Mouse (Mus musculus) liver, embryonic 15.5 days (tissue): Measurements from ENCODE around the gene Akap13. TPM values are rescaled to one million over a fixed set of nuclear protein-coding genes. Genes with fewer than 3 reads are reported as not detected.

ENCODE experiments used
- ATAC-seq: fragments of 200-750 bp; cut with Nextera tagmentation; 2 replicates; pipeline ENCODE4 v1.8.0; 2017; ENCODE audit warnings: moderate number of reproducible peaks, mild to moderate bottlenecking, moderate library complexity; ENCODE audit not compliant: insufficient read depth
- H3K27ac ChIP-seq: fragments of 300-500 bp; sonication (generic); replicated peaks from 2 replicates; pipeline ENCODE4 v1.5.1; 2015; ENCODE audit warnings: mild to moderate bottlenecking, inconsistent platforms
- H3K27me3 ChIP-seq: fragments of 300-500 bp; sonication (generic); 2 replicates; pipeline ENCODE4 v1.6.1; 2015; ENCODE audit warnings: mild to moderate bottlenecking, inconsistent platforms
- H3K36me3 ChIP-seq: fragments of 300-500 bp; sonication (generic); replicated peaks from 2 replicates; pipeline ENCODE4 v1.6.1; 2015; ENCODE audit warnings: moderate library complexity, mild to moderate bottlenecking, inconsistent platforms
- H3K4me1 ChIP-seq: fragments of 300-500 bp; sonication (generic); replicated peaks from 2 replicates; pipeline ENCODE4 v1.6.1; 2015; ENCODE audit warnings: inconsistent platforms
- H3K4me2 ChIP-seq: fragments of 300-500 bp; sonication (generic); 2 replicates; pipeline ENCODE4 v1.6.1; 2015; ENCODE audit warnings: moderate library complexity, mild to moderate bottlenecking, inconsistent platforms
- H3K4me3 ChIP-seq: fragments of 300-500 bp; sonication (generic); replicated peaks from 2 replicates; pipeline ENCODE4 v1.5.1; 2015; ENCODE audit warnings: mild to moderate bottlenecking, inconsistent platforms
- H3K9ac ChIP-seq: fragments of 300-500 bp; sonication (generic); 2 replicates; pipeline ENCODE4 v1.6.1; 2015; ENCODE audit warnings: moderate library complexity, mild to moderate bottlenecking, inconsistent platforms
- H3K9me3 ChIP-seq: fragments of 300-500 bp; sonication (generic); replicated peaks from 2 replicates; pipeline ENCODE4 v1.6.1; 2016; ENCODE audit warnings: inconsistent platforms
- WGBS: fragments of 180-500 bp; shearing (Covaris S2); methylation state at CpG from one replicate; pipeline ENCODE4 v1.1.7; 2015; ENCODE audit warnings: mixed read lengths; ENCODE audit not compliant: insufficient replicate concordance; 5-methylcytosine and 5-hydroxymethylcytosine counted together
- microRNA-seq: library from miRNA; unstranded; fragments of <30 nt; microRNA quantifications from one replicate; pipeline ENCODE4, GENCODE M21; 2016
- polyA plus RNA-seq: library from polyadenylated mRNA; unstranded; fragments of >200 nt; fragmentation: Nextera tagmentation; extraction: Ambion mirVana; gene quantifications from 2 replicates; pipeline ENCODE4 v1.2.1, GENCODE M21; 2015

Akap13 gene
- polyA plus RNA-seq, 1 experiment from 2014 or later = 39.6 TPM

DNA sequence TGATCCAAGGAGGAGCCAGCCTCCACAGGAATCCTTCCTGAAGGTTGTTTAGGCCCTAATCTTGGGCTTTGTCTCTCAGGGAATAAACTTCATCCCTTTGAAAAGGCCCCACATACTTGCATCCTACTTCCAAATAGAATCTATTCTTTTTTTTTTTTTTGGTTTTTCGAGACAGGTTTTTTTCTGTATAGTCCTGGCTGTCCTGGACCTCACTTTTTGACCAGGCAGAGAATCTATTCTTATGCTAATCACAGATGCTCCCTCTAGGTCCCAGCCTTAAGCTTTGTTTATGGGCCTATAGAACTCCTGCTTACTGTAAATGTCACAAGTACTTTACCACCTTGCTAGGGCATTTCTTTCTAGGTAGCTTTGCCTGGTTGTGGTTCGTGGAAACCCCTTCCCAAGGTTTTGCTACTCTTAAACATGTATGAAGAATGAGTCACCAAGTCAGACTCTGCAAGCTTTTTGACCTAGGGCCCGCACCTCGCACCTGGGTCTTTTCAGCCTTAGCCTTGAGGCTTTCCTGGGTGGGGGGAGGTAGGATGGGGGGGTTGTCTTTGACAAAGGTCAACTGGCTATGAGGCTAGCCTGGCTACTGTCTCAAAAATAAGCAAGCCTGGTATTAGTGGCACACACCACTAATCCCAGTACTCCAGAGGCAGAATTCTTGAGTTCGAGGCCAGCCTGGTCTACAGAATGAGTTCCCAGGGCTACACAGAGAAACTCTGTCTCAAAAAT, 346.5 kb downstream of the Akap13 start:
- Histone ChIP-seq H3K36me3 (no peaks in the 10 kb centered on the region), H3K9me3 (no peaks in the 10 kb centered on the region), H3K9ac (no peak overlapping the region), H3K27ac (no peak overlapping the region), H3K4me3 (no peak overlapping the region), H3K4me2 (no peak overlapping the region), H3K27me3 (no peaks in the 10 kb centered on the region), H3K4me1 (peaks cover 14% of the 10 kb centered on the region)
- 73% methylated on average over 5 of the region's 5 CpGs for WGBS
- no peak for ATAC-seq

- ATAC-seq = no peak
- H3K9me3 ChIP-seq = no peaks in the 10 kb centered on the region
- H3K4me3 ChIP-seq = no peak overlapping the region
- no peaks in the 10 kb centered on the region for H3K27me3 ChIP-seq
- H3K27ac ChIP-seq = no peak overlapping the region
- peaks cover 20% of the 10 kb centered on the region for H3K4me1 ChIP-seq
- H3K9ac ChIP-seq = no peak overlapping the region
- H3K36me3 ChIP-seq = no peaks in the 10 kb centered on the region
- H3K4me2 ChIP-seq = no peak overlapping the region
- WGBS = 61% methylated on average over 3 of the region's 3 CpGs
Measured at GRCm38 (mm10) chr7:75802887-75803286, 347.6 kb downstream of the Akap13 start.

Small RNA genes within 50 kb of the gene (microRNA-seq; reads per million reads assigned to microRNA genes)
- gene Gm23251 = not detected

Other genes starting within 250 kb of the Akap13 start
- 0.02 TPM in 2 replicates for gene Sv2b, start 146.3 kb upstream of the Akap13 start, polyA plus RNA-seq